Comparison of ENCODE assay signal across 10 mouse cellular contexts in genomic region chr2:181153837-181154236, GRCm38 (mm10). TPM values are rescaled to one million over a fixed set of nuclear protein-coding genes. Genes with fewer than 3 reads are reported as not detected.
A peak's percentile ranks its signal among the peaks of the same experiment; 100 is the strongest.
DNase-seq lines count a peak whose midpoint lies in the region; ATAC-seq and TF ChIP-seq lines count a peak whose summit lies in the region.
"Had no signal": no experiment of that assay in that cellular context is flagged by ENCODE, and none has a peak within 500 bp of the region (broad histone marks: within the 10 kb centered on the region; RNA-seq: fewer than 3 reads in every experiment).

No protein-coding gene starts in this region.

- peak; percentile 59 for DNase-seq in hindbrain, postnatal 0 days (ENCODE audit: low spot score)
- peak; percentile 28 for DNase-seq in urinary bladder, postnatal 25 days (ENCODE audit: low spot score)
- DNase-seq in urinary bladder, adult 2 months (ENCODE audit: low spot score), result no peak
- peak; percentile 25 for DNase-seq in thymus, postnatal 25 days
- DNase-seq in urinary bladder, postnatal 36 days (ENCODE audit: low spot score in 2 of 2), result no peak

- peak; percentile 65 for TF ChIP-seq CTCF in hindbrain, postnatal 0 days (IDR thresholded peaks at IDR 0.05; ENCODE audit: low read depth)

- ATAC-seq in hindbrain, postnatal 0 days, result no peak
- no peak for ATAC-seq in hindbrain, embryonic 12.5 days (ENCODE audit: low FRiP score)
- peak; percentile 45; the same call in 1 of the 2 replicates for ATAC-seq in common myeloid progenitor, adult 5-6 weeks (replicated peaks; ENCODE audit: low read depth, poor library complexity, severe bottlenecking)
- no peak for ATAC-seq in inflammation-experienced regulatory T-cells, adult 6 months

- H3K4me1 ChIP-seq in hindbrain, postnatal 0 days (ENCODE audit: insufficient read depth, low read length), result peaks cover 22% of the 10 kb centered on the region
- peaks cover 12% of the 10 kb centered on the region for H3K4me1 ChIP-seq in hindbrain, embryonic 12.5 days

- no peak overlapping the region for H3K4me3 ChIP-seq in hindbrain, postnatal 0 days (ENCODE audit: low read length)
- no peak overlapping the region for H3K4me3 ChIP-seq in hindbrain, embryonic 12.5 days

- no peaks in the 10 kb centered on the region for H3K27me3 ChIP-seq in hindbrain, postnatal 0 days (ENCODE audit: insufficient read depth, low read length)
- H3K27me3 ChIP-seq in hindbrain, embryonic 12.5 days, result peaks cover 73% of the 10 kb centered on the region

- H3K9me3 ChIP-seq in hindbrain, postnatal 0 days (ENCODE audit: low read length), result no peaks in the 10 kb centered on the region
- H3K9me3 ChIP-seq in hindbrain, embryonic 12.5 days (replicated peaks), result no peaks in the 10 kb centered on the region

- peak overlapping the region; percentile 63; the same call in 1 of the 2 replicates for H3K4me2 ChIP-seq in hindbrain, postnatal 0 days (ENCODE audit: low read depth, low read length)
- no peak overlapping the region for H3K4me2 ChIP-seq in hindbrain, embryonic 12.5 days (replicated peaks)

- H3K9ac ChIP-seq in hindbrain, postnatal 0 days (replicated peaks; ENCODE audit: low read length), result no peak overlapping the region
- no peak overlapping the region for H3K9ac ChIP-seq in hindbrain, embryonic 12.5 days

- H3K36me3 ChIP-seq in hindbrain, postnatal 0 days (ENCODE audit: insufficient read depth, low read length), result peaks cover 10% of the 10 kb centered on the region; the same call in 1 of the 2 replicates
- H3K36me3 ChIP-seq in hindbrain, embryonic 12.5 days, result no peaks in the 10 kb centered on the region

- 13% methylated on average over 1 of the region's 1 CpGs for WGBS in hindbrain, postnatal 0 days
- 3% methylated on average over 1 of the region's 1 CpGs for whole genome bisulfite sequencing in hindbrain, embryonic 12.5 days

- no peak overlapping the region for H3K27ac ChIP-seq in hindbrain, postnatal 0 days
- no peak overlapping the region for H3K27ac ChIP-seq in hindbrain, embryonic 12.5 days

RNA-seq across cellular contexts. Expression of gene Eef1a2, which starts 3.0 kb away (rescaled TPM):
- 304 and 351 TPM in 2 replicates for total RNA-seq in hindbrain, postnatal 0 days (2014; rRNA removed)
- 24.7 and 26.7 TPM in 2 replicates for polyA plus RNA-seq in hindbrain, postnatal 0 days (2015; fragmentation: Nextera tagmentation; extraction: Ambion mirVana)
- polyA plus RNA-seq in hindbrain, embryonic 12.5 days (2016; fragmentation: Nextera tagmentation; extraction: Ambion mirVana), result 2.3 and 2.5 TPM in 2 replicates
- polyA plus RNA-seq in urinary bladder, adult 2 months (2012; rRNA removed), result 0.48 and 0.97 TPM in 2 replicates
- total RNA-seq in common myeloid progenitor, adult 5-6 weeks (2017), result not detected in 2 replicates
- polyA plus RNA-seq in inflammation-experienced regulatory T-cells, adult 6 months (2017; shearing (Covaris generic)), result not detected
- total RNA-seq: neutrophil, adult 5-6 weeks had no signal

RNA-seq across cellular contexts. Expression of gene Kcnq2, which starts 18.7 kb away (rescaled TPM):
- 128 and 142 TPM in 2 replicates for total RNA-seq in hindbrain, postnatal 0 days (2014; rRNA removed)
- polyA plus RNA-seq in hindbrain, postnatal 0 days (2015; fragmentation: Nextera tagmentation; extraction: Ambion mirVana), result 32.3 and 34.6 TPM in 2 replicates
- 41.7 and 43.1 TPM in 2 replicates for polyA plus RNA-seq in hindbrain, embryonic 12.5 days (2016; fragmentation: Nextera tagmentation; extraction: Ambion mirVana)
- 0.07 and 0.12 TPM in 2 replicates for polyA plus RNA-seq in urinary bladder, adult 2 months (2012; rRNA removed)
- total RNA-seq in common myeloid progenitor, adult 5-6 weeks (2017), result 0.09 TPM in 1 of 2 replicates, not detected in the other
- under 1 TPM in 1 of 3 experiments, not detected in 2; 0.19 TPM for polyA plus RNA-seq in inflammation-experienced regulatory T-cells, adult 6 months (2017; shearing (Covaris generic))
- total RNA-seq: neutrophil, adult 5-6 weeks had no signal

RNA-seq across cellular contexts. Expression of gene Ppdpf, which starts 33.2 kb away (rescaled TPM):
- total RNA-seq in hindbrain, postnatal 0 days (2014; rRNA removed), result 300 and 340 TPM in 2 replicates
- 329 and 347 TPM in 2 replicates for polyA plus RNA-seq in hindbrain, postnatal 0 days (2015; fragmentation: Nextera tagmentation; extraction: Ambion mirVana)
- polyA plus RNA-seq in hindbrain, embryonic 12.5 days (2016; fragmentation: Nextera tagmentation; extraction: Ambion mirVana), result 388 and 419 TPM in 2 replicates
- 116 and 147 TPM in 2 replicates for polyA plus RNA-seq in urinary bladder, adult 2 months (2012; rRNA removed)
- 70.0 and 92.5 TPM in 2 replicates for total RNA-seq in common myeloid progenitor, adult 5-6 weeks (2017)
- 100 to 1,000 TPM; 128 to 152 (median 146) TPM for polyA plus RNA-seq in inflammation-experienced regulatory T-cells, adult 6 months (2017; shearing (Covaris generic))

RNA-seq across cellular contexts. Expression of gene Ptk6, which starts 48.8 kb away (rescaled TPM):
- total RNA-seq in hindbrain, postnatal 0 days (2014; rRNA removed), result not detected in 2 replicates
- not detected in 2 replicates for polyA plus RNA-seq in hindbrain, postnatal 0 days (2015; fragmentation: Nextera tagmentation; extraction: Ambion mirVana)
- polyA plus RNA-seq in hindbrain, embryonic 12.5 days (2016; fragmentation: Nextera tagmentation; extraction: Ambion mirVana), result not detected in 2 replicates
- 0.04 and 0.07 TPM in 2 replicates for polyA plus RNA-seq in urinary bladder, adult 2 months (2012; rRNA removed)
- total RNA-seq in common myeloid progenitor, adult 5-6 weeks (2017), result not detected in 2 replicates
- polyA plus RNA-seq in inflammation-experienced regulatory T-cells, adult 6 months (2017; shearing (Covaris generic)), result under 1 TPM in 1 of 3 experiments, not detected in 2; 0.09 TPM
- total RNA-seq: layer of hippocampus, postnatal 14 days had no signal

RNA-seq across cellular contexts. Expression of gene Srms, which starts 59.1 kb away (rescaled TPM):
- total RNA-seq in hindbrain, postnatal 0 days (2014; rRNA removed), result 0.07 and 0.47 TPM in 2 replicates
- 0.09 and 0.18 TPM in 2 replicates for polyA plus RNA-seq in hindbrain, postnatal 0 days (2015; fragmentation: Nextera tagmentation; extraction: Ambion mirVana)
- polyA plus RNA-seq in hindbrain, embryonic 12.5 days (2016; fragmentation: Nextera tagmentation; extraction: Ambion mirVana), result 0.08 TPM in 1 of 2 replicates, not detected in the other
- 0.49 and 0.51 TPM in 2 replicates for polyA plus RNA-seq in urinary bladder, adult 2 months (2012; rRNA removed)
- not detected in 2 replicates for total RNA-seq in common myeloid progenitor, adult 5-6 weeks (2017)
- polyA plus RNA-seq in inflammation-experienced regulatory T-cells, adult 6 months (2017; shearing (Covaris generic)), result under 1 TPM in 2 of 3 experiments, not detected in 1; 0.19 to 0.35 TPM

Comparison
In these comparisons a context has a peak if more than half of its experiments do, and no peak if none do; other contexts are left out.
1. DNase-seq: peak in hindbrain, postnatal 0 days (single experiment), urinary bladder, postnatal 25 days (single experiment) and thymus, postnatal 25 days (single experiment); none in urinary bladder, adult 2 months (single experiment) and urinary bladder, postnatal 36 days (0 of 2).
2. RNA of gene Kcnq2, which starts 18.7 kb away (polyA plus RNA-seq): 41.7 to 43.1 TPM in hindbrain, embryonic 12.5 days and 32.3 to 34.6 TPM in hindbrain, postnatal 0 days; 0.07 to 0.12 TPM in urinary bladder, adult 2 months and 0.19 TPM in inflammation-experienced regulatory T-cells, adult 6 months; every median in the first group is over 10 times any median in the second.